Mouse (Mus musculus): ENCODE results near the gene Asprv1. TPM values are rescaled to one million over a fixed set of nuclear protein-coding genes. Genes with fewer than 3 reads are reported as not detected.

The Asprv1 gene
- polyA plus RNA-seq (2012) = 0.13 and 1.1 TPM in 2 replicates

DNA sequence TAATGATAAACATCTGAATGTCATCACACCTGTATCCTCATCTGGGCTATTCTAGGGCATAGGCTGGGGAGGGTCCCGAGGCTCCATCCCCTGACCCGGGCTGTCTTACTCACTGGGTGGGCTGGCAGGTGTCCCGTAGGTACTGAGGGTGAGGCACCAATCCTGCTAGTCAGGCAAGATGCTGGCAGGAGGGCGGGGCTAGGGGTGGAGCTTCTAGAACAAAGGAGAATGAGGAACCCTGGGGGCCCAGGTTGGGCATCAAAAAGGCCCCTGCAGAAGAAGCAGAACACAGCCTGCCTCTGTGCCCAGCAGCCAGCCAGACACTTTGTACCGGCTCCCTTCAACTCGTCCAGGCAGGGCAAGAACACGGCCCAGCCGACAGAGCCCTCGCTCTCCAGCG lies at the start of gene Asprv1:
Asprv1 (plus strand) TSS at position 219 of the 400 bp plus-strand sequence.

DNA sequence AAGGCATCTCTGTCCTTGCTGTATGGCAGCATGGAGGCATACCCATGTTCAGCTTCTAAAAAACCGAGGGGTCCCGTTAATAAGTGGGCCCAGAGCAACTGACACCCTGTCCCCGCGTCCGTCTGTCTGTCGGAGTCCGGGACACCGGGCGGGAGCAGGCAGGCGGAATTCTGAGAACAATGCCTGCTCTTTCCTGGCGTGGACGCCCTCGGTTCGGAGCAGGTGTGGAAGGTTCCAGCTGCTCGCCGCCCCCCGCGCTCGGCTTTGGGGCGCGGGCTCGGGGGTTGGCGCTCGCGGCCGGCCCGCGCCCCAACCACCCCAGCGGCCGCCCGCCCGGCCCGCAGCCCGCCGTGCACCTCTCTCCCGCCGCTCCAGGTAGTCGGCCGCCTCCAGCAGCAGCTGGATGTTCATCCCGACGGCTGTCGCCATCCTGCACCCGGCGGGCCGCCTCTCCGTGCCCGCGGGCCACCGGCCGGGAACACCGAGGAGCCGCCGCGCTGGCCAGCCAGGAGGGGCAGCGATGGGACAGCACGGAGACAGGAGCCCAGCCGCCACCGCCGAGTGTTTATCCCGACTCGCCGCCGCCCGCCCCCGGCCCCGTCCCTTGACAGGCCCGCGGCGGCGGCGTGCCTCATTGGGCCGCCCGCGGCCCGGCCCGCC lies 40.7 kb downstream of the Asprv1 start, which contains the start of gene Mxd1:
Mxd1 (minus strand) TSS at position 582 of the 660 bp plus-strand sequence.

Other genes starting within 250 kb of the Asprv1 start
- 53.8 and 59.5 TPM in 2 replicates for gene Pcyox1, start 231.0 kb upstream of the Asprv1 start, polyA plus RNA-seq (2012)
- gene Tia1, start 223.9 kb upstream of the Asprv1 start, polyA plus RNA-seq (2012) = 38.1 and 56.0 TPM in 2 replicates
- not detected in 2 replicates for gene Gm44790, start 201.5 kb upstream of the Asprv1 start, polyA plus RNA-seq (2012)
- gene C87436, start 189.8 kb upstream of the Asprv1 start, polyA plus RNA-seq (2012) = 6.5 and 7.9 TPM in 2 replicates
- gene Pcbp1, start 101.8 kb upstream of the Asprv1 start, polyA plus RNA-seq (2012) = 1,230 and 1,348 TPM in 2 replicates
- 18.2 and 24.0 TPM in 2 replicates for gene Mxd1, start 41.0 kb downstream of the Asprv1 start, polyA plus RNA-seq (2012)
- 174 and 190 TPM in 2 replicates for gene Snrnp27, start 56.4 kb downstream of the Asprv1 start, polyA plus RNA-seq (2012)
- 25.4 and 25.9 TPM in 2 replicates for gene Gmcl1, start 105.2 kb downstream of the Asprv1 start, polyA plus RNA-seq (2012)
- gene Anxa4, start 165.4 kb downstream of the Asprv1 start, polyA plus RNA-seq (2012) = 6.8 and 12.2 TPM in 2 replicates
- 11.8 and 14.0 TPM in 2 replicates for gene Aak1, start 221.4 kb downstream of the Asprv1 start, polyA plus RNA-seq (2012)